Mouse (Mus musculus): ENCODE data around the gene Gng8.

DNA sequence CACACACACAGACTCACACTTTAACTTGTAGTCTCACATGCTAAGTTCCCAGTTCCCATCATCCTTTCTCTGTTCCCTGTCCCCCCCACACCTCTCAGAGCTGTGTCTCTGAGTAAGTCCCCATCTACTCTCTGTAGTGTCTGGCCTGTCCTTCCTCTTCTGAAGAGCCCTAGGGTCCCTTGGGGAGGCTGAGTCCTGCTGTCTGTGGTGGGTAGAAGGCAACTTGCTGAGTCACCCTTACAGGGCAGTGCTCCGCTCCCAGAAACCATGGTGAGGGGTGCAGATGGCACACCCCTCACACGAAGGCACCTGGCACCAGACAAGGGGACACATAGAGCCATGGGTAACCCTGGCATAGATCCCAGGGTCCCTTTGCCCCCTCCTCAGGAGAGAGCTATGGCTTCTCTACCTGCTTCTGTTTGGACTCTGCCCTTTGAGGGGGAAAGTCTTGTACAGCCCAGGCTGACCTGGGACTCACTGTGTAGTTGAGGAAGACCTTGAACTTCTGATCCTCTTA, 11.9 kb downstream of the Gng8 start:
- TF ChIP-seq CTCF (IDR thresholded peaks at IDR 0.05; ENCODE audit: low read depth, low read length) = no peak
- TF ChIP-seq POLR2A (IDR thresholded peaks at IDR 0.05; ENCODE audit: extremely low read depth, insufficient read depth, low read length) = no peak

Measured in liver, adult 2 months (tissue).